Mouse (Mus musculus): Measurements from ENCODE around the gene Gpa33. TPM values are rescaled to one million over a fixed set of nuclear protein-coding genes. Genes with fewer than 3 reads are reported as not detected.

Gene Gpa33
- polyA plus RNA-seq, 1 experiment = 59.9 TPM

GRCm38 (mm10) chr1:166164580-166164979 lies 34.5 kb downstream of the Gpa33 start:
- no peak for DNase-seq (ENCODE audit: low spot score)

DNA sequence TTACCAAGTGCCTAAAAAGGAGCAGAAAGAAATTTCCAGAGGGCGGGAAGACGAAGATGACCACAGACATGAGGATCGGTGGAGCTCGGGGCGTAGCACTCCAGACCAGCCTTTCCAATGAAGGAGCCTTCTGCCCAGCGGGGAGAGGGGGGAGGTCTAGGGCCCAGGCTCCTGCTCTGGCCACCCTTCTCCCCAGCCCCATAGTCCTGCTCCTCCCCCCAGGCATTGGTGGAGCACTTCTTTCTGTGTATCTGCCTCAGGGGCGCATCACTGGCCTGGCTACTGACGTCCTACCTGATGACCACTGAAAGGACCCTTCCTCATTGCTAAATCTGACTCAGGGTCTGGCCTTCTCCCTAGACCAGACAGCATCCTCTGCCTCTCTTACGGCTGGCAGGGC lies 35.1 kb downstream of the Gpa33 start:
- DNase-seq (ENCODE audit: low spot score) = no peak

DNA sequence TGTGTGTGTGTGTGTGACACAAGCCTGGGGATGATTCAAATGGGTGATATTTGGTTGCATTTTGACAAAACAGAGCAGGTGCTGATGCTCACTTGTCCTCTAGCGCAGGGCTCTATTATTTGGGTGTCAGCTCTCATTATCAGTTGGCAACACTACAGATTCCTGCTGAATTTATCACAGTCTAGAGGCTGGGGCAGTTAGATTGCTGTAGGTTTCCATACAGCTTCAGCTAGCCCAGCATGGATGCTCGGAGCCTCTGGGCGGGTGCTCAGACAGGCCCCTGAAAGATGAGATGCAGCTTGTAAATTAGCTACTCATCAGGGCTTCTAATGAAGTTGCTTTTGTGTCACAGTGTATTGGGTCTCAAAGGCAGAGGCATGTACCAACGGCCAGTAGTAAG lies 37.4 kb downstream of the Gpa33 start:
- no peak for DNase-seq (ENCODE audit: low spot score)

GRCm38 (mm10) chr1:166168017-166168416 lies 38.0 kb downstream of the Gpa33 start:
- no peak for DNase-seq (ENCODE audit: low spot score)

DNA sequence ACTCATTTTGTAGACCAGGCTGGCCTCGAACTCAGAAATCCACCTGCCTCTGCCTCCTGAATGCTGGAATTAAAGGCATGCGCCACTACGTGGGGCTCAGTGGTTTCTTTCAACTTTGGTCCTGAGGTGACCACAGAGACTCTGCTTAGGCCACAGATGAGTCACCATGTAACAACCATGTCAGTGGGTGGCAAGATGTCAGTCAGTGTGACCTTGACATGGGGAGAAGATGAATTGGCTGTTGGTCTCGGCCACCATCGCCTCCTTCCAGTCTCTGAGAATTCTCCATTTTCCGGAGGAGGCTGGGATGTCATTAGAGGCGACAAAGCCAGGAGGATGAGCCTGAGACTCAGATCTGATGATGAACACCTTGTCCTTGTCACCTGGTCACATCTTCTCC lies 39.7 kb downstream of the Gpa33 start:
- no peak for DNase-seq (ENCODE audit: low spot score)

- DNase-seq (ENCODE audit: low spot score) = no peak
Measured at GRCm38 (mm10) chr1:166170852-166171251, 40.8 kb downstream of the Gpa33 start.

DNA sequence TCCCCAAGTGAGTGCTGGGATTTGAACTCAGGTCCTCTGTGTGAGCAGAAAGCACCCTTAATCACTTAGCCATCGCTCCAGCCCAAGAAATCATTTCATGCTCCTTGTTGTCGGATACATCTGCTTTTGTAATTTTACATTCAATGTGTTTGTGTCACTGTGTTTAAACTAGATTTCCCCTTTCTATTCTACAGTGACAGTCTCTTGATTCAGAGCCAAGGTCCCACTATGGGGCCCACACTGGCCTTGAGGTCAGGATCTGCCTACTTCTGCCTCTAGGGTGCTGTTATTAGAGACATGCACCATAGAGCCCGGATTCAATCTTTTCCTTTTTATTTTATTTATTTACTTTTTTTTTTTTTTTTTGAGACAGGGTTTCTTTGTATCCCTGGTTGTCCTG lies 43.0 kb downstream of the Gpa33 start:
- no peak for DNase-seq (ENCODE audit: low spot score)

GRCm38 (mm10) chr1:166173621-166174020 lies 43.6 kb downstream of the Gpa33 start:
- DNase-seq (ENCODE audit: low spot score) = no peak

GRCm38 (mm10) chr1:166181510-166181909 lies 51.5 kb downstream of the Gpa33 start:
- DNase-seq (ENCODE audit: low spot score) = no peak

GRCm38 (mm10) chr1:166182952-166183627 lies 53.1 kb downstream of the Gpa33 start:
- DNase-seq (ENCODE audit: low spot score) = no peak

DNA sequence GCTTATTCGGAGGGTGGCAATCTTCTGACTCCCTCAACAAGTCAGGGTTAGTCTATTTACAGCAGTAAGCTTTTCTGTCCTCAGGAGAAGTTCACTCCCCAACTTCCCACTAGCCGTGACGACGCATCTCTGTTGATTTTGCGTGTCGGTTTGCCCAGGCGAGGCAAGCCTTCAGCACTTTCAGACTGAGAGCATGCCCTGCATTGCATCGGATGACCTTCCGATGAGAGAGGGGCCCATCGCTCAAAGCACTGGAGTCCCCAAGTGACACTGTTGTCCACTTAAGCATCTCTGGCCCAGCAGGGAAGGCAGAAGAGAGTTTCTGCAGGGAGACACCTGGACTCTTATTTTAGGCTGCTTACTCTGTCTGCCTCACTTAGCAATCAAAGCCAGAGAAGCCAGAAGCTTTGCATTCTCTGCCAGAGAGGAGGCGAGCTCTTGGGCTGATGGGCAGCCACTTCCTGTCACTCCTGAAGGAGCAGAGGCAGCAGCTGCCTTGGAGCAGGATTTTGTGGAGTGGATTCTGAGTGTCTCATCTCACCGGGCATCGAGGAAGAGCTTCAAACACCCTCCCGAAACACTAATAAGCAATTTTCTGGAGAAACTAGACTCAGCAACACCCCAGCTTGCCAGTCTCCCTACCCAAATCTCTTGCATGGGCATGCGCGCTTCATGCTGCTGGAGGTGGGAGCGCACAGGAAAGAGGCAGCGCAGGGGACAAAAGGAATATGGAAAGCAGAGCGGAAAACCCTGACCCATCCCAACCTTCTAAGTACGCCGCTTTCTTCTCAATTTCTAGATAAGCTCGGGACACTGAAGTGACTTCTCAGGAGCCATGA lies 54.6 kb downstream of the Gpa33 start:
- no peak for DNase-seq (ENCODE audit: low spot score)

DNA sequence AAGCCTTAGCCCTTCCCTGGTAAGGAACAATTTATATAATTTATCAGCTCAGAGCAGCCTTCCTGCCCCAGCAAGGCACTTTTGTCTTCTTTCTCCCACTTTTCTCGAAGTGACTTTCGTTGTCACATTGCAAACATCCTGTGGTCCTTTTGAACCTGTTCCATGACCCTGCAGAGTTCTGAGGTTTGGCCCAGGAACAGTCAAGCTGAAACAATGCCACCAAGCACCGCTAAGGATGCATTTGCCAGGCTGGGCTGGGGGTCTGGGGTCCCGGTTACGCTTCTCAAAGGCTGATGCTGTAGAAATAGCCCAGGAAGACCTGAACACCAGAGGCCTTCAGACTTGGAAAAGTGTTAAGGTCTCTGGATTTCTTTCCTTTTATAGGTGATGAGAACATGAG lies 55.3 kb downstream of the Gpa33 start:
- no peak for DNase-seq (ENCODE audit: low spot score)

GRCm38 (mm10) chr1:166189821-166190220 lies 59.8 kb downstream of the Gpa33 start:
- no peak for DNase-seq (ENCODE audit: low spot score)

DNA sequence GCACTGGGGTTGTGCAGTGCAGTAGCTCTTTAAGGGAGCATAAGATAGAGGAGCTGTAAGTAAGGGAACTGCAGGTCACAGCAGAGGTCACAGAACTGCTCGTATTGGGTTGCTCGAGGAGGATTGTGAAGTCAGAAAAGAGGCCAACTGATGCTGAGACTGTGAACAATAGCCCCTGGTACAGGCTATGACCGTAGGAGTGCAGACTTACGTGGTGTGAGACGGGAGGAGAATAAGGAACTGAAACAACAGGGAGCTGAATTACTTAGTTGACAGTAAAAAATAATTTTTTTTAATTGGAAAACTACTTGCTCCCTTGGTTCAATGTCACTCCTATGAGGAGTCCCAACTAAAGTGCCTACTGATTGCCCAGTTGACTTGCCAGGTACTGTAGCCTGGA lies 74.1 kb downstream of the Gpa33 start:
- DNase-seq (ENCODE audit: low spot score) = no peak

DNA sequence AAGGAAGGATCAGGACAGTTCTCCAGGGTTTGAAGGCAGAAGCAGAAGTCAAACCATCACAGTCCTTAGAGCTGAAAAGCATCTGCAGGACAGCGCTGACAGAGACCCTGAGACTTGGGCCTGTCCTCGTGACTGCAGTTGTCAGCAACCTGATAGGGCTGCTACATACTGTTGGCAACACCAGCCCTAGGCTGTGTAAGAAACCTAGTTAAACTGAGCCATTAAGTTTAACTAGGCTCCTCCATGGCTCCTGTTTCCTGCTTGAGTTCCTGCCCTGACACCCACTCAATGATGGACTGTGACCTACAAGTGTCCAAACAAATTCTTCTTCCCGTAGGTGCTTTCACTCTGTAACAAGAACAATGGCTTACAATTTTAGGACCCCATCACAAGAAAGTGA lies 75.1 kb downstream of the Gpa33 start:
- no peak for DNase-seq (ENCODE audit: low spot score)

DNA sequence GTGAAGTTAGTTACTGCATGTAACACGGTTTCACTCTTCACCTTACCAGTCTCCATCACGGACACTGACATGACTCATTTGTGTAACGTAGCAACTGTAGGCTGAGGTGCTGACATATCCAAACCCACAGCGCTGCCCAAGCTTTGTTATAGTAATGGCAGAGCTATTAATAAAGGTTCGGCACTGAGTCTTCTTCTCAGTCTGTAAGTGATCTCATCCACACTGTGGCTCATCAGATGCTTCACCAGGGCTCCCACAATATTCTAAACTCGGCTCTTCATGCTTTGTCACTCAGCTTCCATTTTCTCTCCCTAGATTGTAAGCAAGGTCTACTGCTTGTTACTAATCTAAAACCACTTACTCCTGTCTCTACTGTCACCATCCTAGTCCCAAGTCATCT lies 79.3 kb downstream of the Gpa33 start:
- no peak for DNase-seq (ENCODE audit: low spot score)

DNA sequence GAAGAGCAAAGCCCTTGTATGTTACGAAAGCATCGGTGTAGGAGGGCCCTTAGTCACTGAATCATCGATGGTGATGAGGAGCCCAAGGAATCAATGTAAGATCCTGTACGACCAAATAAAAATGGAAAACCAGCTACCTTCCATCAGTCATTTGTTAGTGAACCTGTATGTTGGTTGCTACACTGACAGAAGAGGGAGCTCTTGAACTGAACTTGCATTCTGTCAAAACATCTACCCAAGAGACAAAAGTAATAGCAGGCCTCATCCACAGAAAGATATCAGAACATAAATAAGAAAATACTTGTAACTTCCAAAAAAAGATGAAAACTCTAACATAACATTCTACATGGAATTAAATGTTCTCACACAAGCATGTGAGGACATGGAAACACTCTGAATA lies 84.1 kb downstream of the Gpa33 start:
- no peak for DNase-seq (ENCODE audit: low spot score)

Other genes starting within 250 kb of the Gpa33 start
- gene Pou2f1, start 127.6 kb upstream of the Gpa33 start, polyA plus RNA-seq (2012; rRNA removed) = 3.0 and 4.7 TPM in 2 replicates
- gene Dusp27, start 2.3 kb upstream of the Gpa33 start, polyA plus RNA-seq (2012; rRNA removed) = 0.03 and 0.06 TPM in 2 replicates
- not detected in 2 replicates for gene Mael, start 108.5 kb downstream of the Gpa33 start, polyA plus RNA-seq (2012; rRNA removed)
- gene Ildr2, start 123.9 kb downstream of the Gpa33 start, polyA plus RNA-seq (2012; rRNA removed) = 2.7 and 3.4 TPM in 2 replicates
- gene Tada1, start 248.9 kb downstream of the Gpa33 start, polyA plus RNA-seq (2012; rRNA removed) = 20.7 and 24.5 TPM in 2 replicates

All from urinary bladder, adult 2 months (tissue).